Mouse (Mus musculus) midbrain, embryonic 10.5 days (tissue): Measurements from ENCODE around the gene Hectd1. TPM values are rescaled to one million over a fixed set of nuclear protein-coding genes. Genes with fewer than 3 reads are reported as not detected.

Experiments used
- DNase-seq: peaks from one replicate; pipeline ENCODE4 v3.0.0-alpha.2; 2017; ENCODE audit warnings: low spot score
- H3K27ac ChIP-seq: fragments of 300-500 bp; sonication (generic); replicated peaks from 2 replicates; pipeline ENCODE4 v1.5.1; 2016; ENCODE audit warnings: mild to moderate bottlenecking
- H3K27me3 ChIP-seq: fragments of 300-500 bp; sonication (generic); 2 replicates; pipeline ENCODE4 v1.6.1; 2016; ENCODE audit warnings: low read depth, mild to moderate bottlenecking; ENCODE audit not compliant: poor library complexity, severe bottlenecking
- H3K36me3 ChIP-seq: fragments of 300-500 bp; sonication (generic); 2 replicates; pipeline ENCODE4 v1.6.1; 2016; ENCODE audit warnings: mild to moderate bottlenecking, moderate library complexity
- H3K4me1 ChIP-seq: fragments of 300-500 bp; sonication (generic); 2 replicates; pipeline ENCODE4 v1.6.1; 2016
- H3K4me3 ChIP-seq: fragments of 300-500 bp; sonication (generic); 2 replicates; pipeline ENCODE4 v1.5.1; 2016; ENCODE audit warnings: mild to moderate bottlenecking, moderate library complexity
- H3K9me3 ChIP-seq: fragments of 300-500 bp; sonication (generic); replicated peaks from 2 replicates; pipeline ENCODE4 v1.6.1; 2016; ENCODE audit warnings: mild to moderate bottlenecking
- WGBS: fragments of 180-500 bp; shearing (Covaris S2); methylation state at CpG from one replicate; pipeline ENCODE4 v1.1.7; 2016; 5-methylcytosine and 5-hydroxymethylcytosine counted together
- polyA plus RNA-seq: library from polyadenylated mRNA; unstranded; fragments of >200 nt; fragmentation: Nextera tagmentation; extraction: Ambion mirVana; gene quantifications from 2 replicates; pipeline ENCODE4 v1.2.1, GENCODE M21; 2016

Hectd1 gene
- polyA plus RNA-seq, 1 experiment from 2014 or later: 29.1 TPM

GRCm38 (mm10) chr12:51855872-51856271 is 26.5 kb upstream of the Hectd1 start:
- Histone ChIP-seq H3K4me1 (no peaks in the 10 kb centered on the region), H3K27ac (no peak overlapping the region), H3K27me3 (no peaks in the 10 kb centered on the region), H3K4me3 (no peak overlapping the region), H3K36me3 (no peaks in the 10 kb centered on the region), H3K9me3 (no peaks in the 10 kb centered on the region)
- WGBS: 93% methylated on average over 2 of the region's 2 CpGs
- no peak for DNase-seq

GRCm38 (mm10) chr12:51855453-51855852 is 26.1 kb upstream of the Hectd1 start:
- no peak overlapping the region for H3K4me3 ChIP-seq
- H3K27ac ChIP-seq: no peak overlapping the region
- no peak for DNase-seq
- no peaks in the 10 kb centered on the region for H3K9me3 ChIP-seq
- no peaks in the 10 kb centered on the region for H3K27me3 ChIP-seq
- WGBS: 61% methylated on average over 7 of the region's 7 CpGs
- no peaks in the 10 kb centered on the region for H3K4me1 ChIP-seq
- no peaks in the 10 kb centered on the region for H3K36me3 ChIP-seq

- WGBS: 93% methylated on average over 4 of the region's 4 CpGs
Observed at GRCm38 (mm10) chr12:51851617-51852016, 22.3 kb upstream of the Hectd1 start.

GRCm38 (mm10) chr12:51851155-51851554 is 21.8 kb upstream of the Hectd1 start:
- WGBS: 89% methylated on average over 3 of the region's 3 CpGs
- no peaks in the 10 kb centered on the region for H3K27me3 ChIP-seq
- H3K9me3 ChIP-seq: 0 out of 2 replicates have a peak, but pooled peaks cover 4% of the 10 kb centered on the region
- H3K27ac ChIP-seq: no peak overlapping the region
- H3K36me3 ChIP-seq: no peaks in the 10 kb centered on the region
- no peak for DNase-seq
- H3K4me3 ChIP-seq: no peak overlapping the region
- H3K4me1 ChIP-seq: no peaks in the 10 kb centered on the region

More at GRCm38 (mm10) chr12:51851617-51852016, 22.3 kb upstream of the Hectd1 start:
- Histone ChIP-seq H3K9me3 (0 out of 2 replicates have a peak, but pooled peaks cover 4% of the 10 kb centered on the region), H3K27ac (no peak overlapping the region), H3K27me3 (no peaks in the 10 kb centered on the region), H3K4me3 (no peak overlapping the region), H3K4me1 (no peaks in the 10 kb centered on the region), H3K36me3 (no peaks in the 10 kb centered on the region)
- DNase-seq: no peak

GRCm38 (mm10) chr12:51850339-51850738 is 21.0 kb upstream of the Hectd1 start:
- no peak overlapping the region for H3K27ac ChIP-seq
- 0 out of 2 replicates have a peak, but pooled peaks cover 4% of the 10 kb centered on the region for H3K9me3 ChIP-seq
- H3K4me1 ChIP-seq: no peaks in the 10 kb centered on the region
- no peak for DNase-seq
- WGBS: 85% methylated on average over 4 of the region's 4 CpGs
- no peaks in the 10 kb centered on the region for H3K36me3 ChIP-seq
- H3K4me3 ChIP-seq: no peak overlapping the region
- no peaks in the 10 kb centered on the region for H3K27me3 ChIP-seq

- H3K4me3 ChIP-seq: no peak overlapping the region
- H3K27ac ChIP-seq: no peak overlapping the region
- WGBS: 96% methylated on average over 2 of the region's 2 CpGs
- no peaks in the 10 kb centered on the region for H3K27me3 ChIP-seq
- no peak for DNase-seq
- 0 out of 2 replicates have a peak, but pooled peaks cover 4% of the 10 kb centered on the region for H3K9me3 ChIP-seq
- H3K4me1 ChIP-seq: no peaks in the 10 kb centered on the region
- no peaks in the 10 kb centered on the region for H3K36me3 ChIP-seq
Observed at GRCm38 (mm10) chr12:51849902-51850301, 20.6 kb upstream of the Hectd1 start.

- peaks cover 15% of the 10 kb centered on the region for H3K4me1 ChIP-seq
- H3K9me3 ChIP-seq: 0 out of 2 replicates have a peak, but pooled peaks cover 4% of the 10 kb centered on the region
- H3K4me3 ChIP-seq: no peak overlapping the region
- DNase-seq: no peak
- peaks cover 8% of the 10 kb centered on the region for H3K27me3 ChIP-seq
- no peaks in the 10 kb centered on the region for H3K36me3 ChIP-seq
- no peak overlapping the region for H3K27ac ChIP-seq
- 89% methylated on average over 9 of the region's 9 CpGs for WGBS
Observed at GRCm38 (mm10) chr12:51847953-51848680, 18.8 kb upstream of the Hectd1 start.

GRCm38 (mm10) chr12:51845261-51845660 is 15.9 kb upstream of the Hectd1 start:
- Histone ChIP-seq H3K4me3 (peak overlapping the region; percentile 69), H3K27ac (peak overlapping the region; percentile 83; the same call in 1 of the 2 replicates), H3K4me1 (peaks cover 19% of the 10 kb centered on the region), H3K27me3 (peaks cover 9% of the 10 kb centered on the region), H3K9me3 (0 out of 2 replicates have a peak, but pooled peaks cover 4% of the 10 kb centered on the region), H3K36me3 (no peaks in the 10 kb centered on the region)
- no peak for DNase-seq
- 40% methylated on average over 1 of the region's 1 CpGs for WGBS

GRCm38 (mm10) chr12:51844771-51845256 is 15.5 kb upstream of the Hectd1 start:
- Histone ChIP-seq H3K9me3 (0 out of 2 replicates have a peak, but pooled peaks cover 4% of the 10 kb centered on the region), H3K27ac (peak overlapping the region; percentile 83), H3K36me3 (no peaks in the 10 kb centered on the region), H3K27me3 (peaks cover 9% of the 10 kb centered on the region), H3K4me1 (peaks cover 19% of the 10 kb centered on the region), H3K4me3 (peak overlapping the region; percentile 69)
- peak; percentile 83 for DNase-seq
- whole genome bisulfite sequencing: under 1% methylated on average over 17 of the region's 17 CpGs

- Histone ChIP-seq H3K4me3 (peak overlapping the region; percentile 69), H3K9me3 (no peaks in the 10 kb centered on the region), H3K27me3 (peaks cover 9% of the 10 kb centered on the region), H3K27ac (peak overlapping the region; percentile 83), H3K4me1 (peaks cover 19% of the 10 kb centered on the region), H3K36me3 (no peaks in the 10 kb centered on the region)
- DNase-seq: no peak
- WGBS: 37% methylated on average over 15 of the region's 15 CpGs
Observed at GRCm38 (mm10) chr12:51843576-51844520, 14.5 kb upstream of the Hectd1 start.

GRCm38 (mm10) chr12:51842081-51842864 is 12.9 kb upstream of the Hectd1 start:
- Histone ChIP-seq H3K9me3 (no peaks in the 10 kb centered on the region), H3K4me1 (peaks cover 19% of the 10 kb centered on the region), H3K36me3 (no peaks in the 10 kb centered on the region), H3K4me3 (no peak overlapping the region), H3K27me3 (peaks cover 9% of the 10 kb centered on the region), H3K27ac (no peak overlapping the region)
- DNase-seq: no peak
- WGBS: 44% methylated on average over 6 of the region's 6 CpGs

- Histone ChIP-seq H3K9me3 (no peaks in the 10 kb centered on the region), H3K27ac (no peak overlapping the region), H3K27me3 (peaks cover 9% of the 10 kb centered on the region), H3K36me3 (no peaks in the 10 kb centered on the region), H3K4me3 (no peak overlapping the region), H3K4me1 (peaks cover 19% of the 10 kb centered on the region)
- no peak for DNase-seq
- WGBS: 84% methylated on average over 1 of the region's 1 CpGs
Observed at GRCm38 (mm10) chr12:51839856-51840255, 10.5 kb upstream of the Hectd1 start.
